Mouse (Mus musculus): ENCODE results near the gene Cdk19. TPM values are rescaled to one million over a fixed set of nuclear protein-coding genes. Genes with fewer than 3 reads are reported as not detected.

The Cdk19 gene
- polyA plus RNA-seq, 1 experiment from 2014 or later, result 2.7 TPM

DNA sequence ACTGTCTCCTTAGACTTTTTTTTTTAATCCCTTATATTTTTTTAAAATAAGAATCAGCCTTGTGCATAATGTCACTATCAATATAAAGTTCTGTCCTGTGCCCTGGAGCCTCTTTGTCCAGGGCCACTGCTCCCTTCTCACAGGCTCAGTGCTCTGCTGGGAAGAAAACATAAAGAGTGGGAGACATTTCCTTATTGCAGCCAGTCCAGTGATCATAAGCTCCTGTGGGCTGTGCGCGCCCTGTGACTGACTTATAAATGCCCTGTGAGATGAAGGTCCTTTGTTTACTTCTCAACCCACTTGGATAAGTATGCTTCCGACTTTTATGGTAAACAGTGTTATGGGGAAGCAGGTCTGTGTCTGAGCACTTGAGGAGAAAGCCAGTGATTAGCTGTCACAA lies 142.2 kb downstream of the Cdk19 start:
- no peak overlapping the region for H3K9ac ChIP-seq (ENCODE audit: low read depth, low read length)
- H3K27me3 ChIP-seq (ENCODE audit: control insufficient read depth, insufficient read depth, low read depth, low read length), result no peaks in the 10 kb centered on the region
- no peaks in the 10 kb centered on the region; the same call in 1 of the 2 replicates for H3K4me1 ChIP-seq (ENCODE audit: control insufficient read depth, low read depth, low read length)
- H3K27ac ChIP-seq (ENCODE audit: low read length), result no peak overlapping the region
- H3K36me3 ChIP-seq (ENCODE audit: control insufficient read depth, insufficient read depth), result no peaks in the 10 kb centered on the region
- H3K4me3 ChIP-seq (ENCODE audit: low read depth, low read length), result no peak overlapping the region
- H3K4me2 ChIP-seq (ENCODE audit: low read depth, low read length), result no peak overlapping the region
- no peaks in the 10 kb centered on the region for H3K9me3 ChIP-seq (replicated peaks; ENCODE audit: control insufficient read depth, low read length)
- WGBS (ENCODE audit: insufficient replicate concordance), result 79% methylated on average over 3 of the region's 3 CpGs
- ATAC-seq (ENCODE audit: low read depth), result no peak

DNA sequence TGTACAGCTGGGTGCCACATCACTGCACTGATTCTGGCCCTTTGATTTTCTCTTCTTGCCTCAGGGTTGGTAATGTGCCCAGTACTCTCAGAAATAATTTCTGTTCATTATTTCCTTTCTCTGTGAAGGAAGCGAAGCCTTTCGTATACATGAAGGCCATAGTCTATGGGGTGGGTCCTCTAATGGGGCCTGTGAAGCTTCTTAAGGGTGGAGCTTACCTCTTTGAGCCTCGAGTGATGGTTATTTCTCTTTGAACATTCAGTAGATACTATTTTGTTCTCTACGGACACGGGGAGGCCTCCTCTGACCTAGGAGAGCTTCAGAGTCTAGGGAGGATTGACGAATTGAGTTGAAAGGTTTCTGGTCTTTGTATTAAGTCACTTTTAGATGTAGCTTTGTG lies 142.9 kb downstream of the Cdk19 start:
- no peaks in the 10 kb centered on the region for H3K36me3 ChIP-seq (ENCODE audit: control insufficient read depth, insufficient read depth)
- no peak overlapping the region for H3K4me2 ChIP-seq (ENCODE audit: low read depth, low read length)
- no peaks in the 10 kb centered on the region for H3K27me3 ChIP-seq (ENCODE audit: control insufficient read depth, insufficient read depth, low read depth, low read length)
- H3K27ac ChIP-seq (ENCODE audit: low read length), result no peak overlapping the region
- H3K9me3 ChIP-seq (replicated peaks; ENCODE audit: control insufficient read depth, low read length), result no peaks in the 10 kb centered on the region
- H3K4me1 ChIP-seq (ENCODE audit: control insufficient read depth, low read depth, low read length), result no peaks in the 10 kb centered on the region; the same call in 1 of the 2 replicates
- 75% methylated on average over 6 of the region's 6 CpGs for WGBS (ENCODE audit: insufficient replicate concordance)
- ATAC-seq (ENCODE audit: low read depth), result no peak
- H3K4me3 ChIP-seq (ENCODE audit: low read depth, low read length), result no peak overlapping the region
- no peak overlapping the region for H3K9ac ChIP-seq (ENCODE audit: low read depth, low read length)

DNA sequence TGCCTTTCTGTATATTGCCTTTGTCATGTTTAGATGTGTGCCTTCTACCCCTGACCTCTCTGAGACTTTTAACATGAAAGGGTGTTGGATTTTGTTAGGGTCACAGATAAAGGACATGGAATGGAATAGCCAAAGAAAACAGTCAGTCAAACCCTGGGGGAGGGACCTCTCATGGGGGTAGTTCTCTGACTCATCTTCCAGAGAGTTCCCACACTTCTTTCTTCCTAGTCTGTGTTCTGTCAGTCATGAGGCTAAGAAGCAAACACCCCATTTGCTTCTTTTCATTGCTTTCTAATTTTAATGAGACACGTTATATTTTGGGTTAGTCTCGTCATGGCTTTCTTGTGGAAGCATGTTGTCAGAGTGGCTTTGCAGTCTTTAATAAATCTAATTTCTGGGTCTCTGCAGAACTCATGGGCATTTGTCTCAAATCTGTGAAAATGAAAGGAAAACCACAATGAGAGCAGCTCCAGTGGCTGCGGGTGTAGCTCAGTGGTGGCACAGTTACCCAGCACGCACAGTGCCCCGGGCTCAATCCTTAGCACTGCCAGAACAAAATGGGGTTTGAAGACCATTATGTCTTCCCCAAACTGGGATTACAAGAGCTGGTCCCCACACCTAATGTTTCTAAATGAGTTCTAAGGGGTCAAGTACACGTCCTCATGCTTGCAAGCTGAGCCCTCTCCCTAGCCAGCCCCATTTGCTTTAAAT lies 149.9 kb downstream of the Cdk19 start:
- ATAC-seq (ENCODE audit: low read depth), result no peak
- 70% methylated on average over 6 of the region's 6 CpGs for WGBS (ENCODE audit: insufficient replicate concordance)
- Histone ChIP-seq H3K9ac (ENCODE audit: low read depth, low read length) (no peak overlapping the region), H3K9me3 (replicated peaks; ENCODE audit: control insufficient read depth, low read length) (no peaks in the 10 kb centered on the region), H3K4me2 (ENCODE audit: low read depth, low read length) (no peak overlapping the region), H3K27me3 (ENCODE audit: control insufficient read depth, insufficient read depth, low read depth, low read length) (no peaks in the 10 kb centered on the region), H3K4me3 (ENCODE audit: low read depth, low read length) (no peak overlapping the region), H3K4me1 (ENCODE audit: control insufficient read depth, low read depth, low read length) (no peaks in the 10 kb centered on the region), H3K27ac (ENCODE audit: low read length) (no peak overlapping the region), H3K36me3 (ENCODE audit: control insufficient read depth, insufficient read depth) (no peaks in the 10 kb centered on the region)

DNA sequence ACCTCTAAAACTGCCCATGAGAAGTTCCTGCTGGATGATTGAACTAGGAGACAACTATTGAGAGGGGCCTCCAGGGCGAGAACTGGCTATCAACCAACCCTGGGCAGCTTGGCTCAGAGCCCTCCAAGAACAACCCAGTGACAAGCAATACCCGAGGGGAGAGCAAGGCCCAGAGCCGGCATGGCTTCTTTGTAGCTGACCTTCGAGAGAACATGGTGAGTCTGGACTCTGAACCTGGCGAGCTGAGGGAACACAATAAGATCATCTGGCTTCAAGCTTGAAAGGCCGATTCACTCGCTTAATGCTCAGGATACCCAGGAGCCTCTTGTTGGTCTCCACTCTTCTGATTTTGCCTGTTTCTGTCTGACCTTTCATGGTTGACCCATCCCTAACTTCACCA lies 151.8 kb downstream of the Cdk19 start:
- Histone ChIP-seq H3K36me3 (ENCODE audit: control insufficient read depth, insufficient read depth) (no peaks in the 10 kb centered on the region), H3K27ac (ENCODE audit: low read length) (no peak overlapping the region), H3K27me3 (ENCODE audit: control insufficient read depth, insufficient read depth, low read depth, low read length) (no peaks in the 10 kb centered on the region), H3K9ac (ENCODE audit: low read depth, low read length) (no peak overlapping the region), H3K9me3 (replicated peaks; ENCODE audit: control insufficient read depth, low read length) (no peaks in the 10 kb centered on the region), H3K4me2 (ENCODE audit: low read depth, low read length) (no peak overlapping the region), H3K4me3 (ENCODE audit: low read depth, low read length) (no peak overlapping the region), H3K4me1 (ENCODE audit: control insufficient read depth, low read depth, low read length) (no peaks in the 10 kb centered on the region)
- no peak for ATAC-seq (ENCODE audit: low read depth)
- 67% methylated on average over 7 of the region's 7 CpGs for WGBS (ENCODE audit: insufficient replicate concordance)

DNA sequence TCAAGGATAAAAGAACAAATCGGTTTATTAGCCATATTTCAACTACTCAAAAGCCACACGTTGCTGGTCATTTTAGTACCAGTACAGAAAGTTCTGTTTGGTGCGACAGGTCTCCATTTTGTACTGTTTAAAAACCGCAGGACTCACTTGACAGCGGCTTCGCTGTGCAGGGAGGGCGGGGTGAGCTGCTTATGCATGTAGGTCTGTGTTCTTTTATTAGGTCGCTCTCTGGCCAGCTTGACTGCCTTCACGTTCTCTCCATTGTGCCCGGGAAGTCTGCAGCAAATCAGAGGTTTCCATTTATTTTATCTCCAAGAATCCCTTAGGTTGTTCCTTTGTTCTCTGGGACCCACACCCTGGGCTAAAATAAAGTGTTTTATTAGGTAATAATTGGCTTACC lies 152.4 kb downstream of the Cdk19 start:
- H3K9ac ChIP-seq (ENCODE audit: low read depth, low read length), result no peak overlapping the region
- H3K27ac ChIP-seq (ENCODE audit: low read length), result no peak overlapping the region
- H3K4me3 ChIP-seq (ENCODE audit: low read depth, low read length), result no peak overlapping the region
- WGBS (ENCODE audit: insufficient replicate concordance), result 78% methylated on average over 10 of the region's 10 CpGs
- no peaks in the 10 kb centered on the region for H3K9me3 ChIP-seq (replicated peaks; ENCODE audit: control insufficient read depth, low read length)
- no peak for ATAC-seq (ENCODE audit: low read depth)
- H3K27me3 ChIP-seq (ENCODE audit: control insufficient read depth, insufficient read depth, low read depth, low read length), result no peaks in the 10 kb centered on the region
- H3K36me3 ChIP-seq (ENCODE audit: control insufficient read depth, insufficient read depth), result no peaks in the 10 kb centered on the region
- H3K4me2 ChIP-seq (ENCODE audit: low read depth, low read length), result no peak overlapping the region
- no peaks in the 10 kb centered on the region; the same call in 1 of the 2 replicates for H3K4me1 ChIP-seq (ENCODE audit: control insufficient read depth, low read depth, low read length)

DNA sequence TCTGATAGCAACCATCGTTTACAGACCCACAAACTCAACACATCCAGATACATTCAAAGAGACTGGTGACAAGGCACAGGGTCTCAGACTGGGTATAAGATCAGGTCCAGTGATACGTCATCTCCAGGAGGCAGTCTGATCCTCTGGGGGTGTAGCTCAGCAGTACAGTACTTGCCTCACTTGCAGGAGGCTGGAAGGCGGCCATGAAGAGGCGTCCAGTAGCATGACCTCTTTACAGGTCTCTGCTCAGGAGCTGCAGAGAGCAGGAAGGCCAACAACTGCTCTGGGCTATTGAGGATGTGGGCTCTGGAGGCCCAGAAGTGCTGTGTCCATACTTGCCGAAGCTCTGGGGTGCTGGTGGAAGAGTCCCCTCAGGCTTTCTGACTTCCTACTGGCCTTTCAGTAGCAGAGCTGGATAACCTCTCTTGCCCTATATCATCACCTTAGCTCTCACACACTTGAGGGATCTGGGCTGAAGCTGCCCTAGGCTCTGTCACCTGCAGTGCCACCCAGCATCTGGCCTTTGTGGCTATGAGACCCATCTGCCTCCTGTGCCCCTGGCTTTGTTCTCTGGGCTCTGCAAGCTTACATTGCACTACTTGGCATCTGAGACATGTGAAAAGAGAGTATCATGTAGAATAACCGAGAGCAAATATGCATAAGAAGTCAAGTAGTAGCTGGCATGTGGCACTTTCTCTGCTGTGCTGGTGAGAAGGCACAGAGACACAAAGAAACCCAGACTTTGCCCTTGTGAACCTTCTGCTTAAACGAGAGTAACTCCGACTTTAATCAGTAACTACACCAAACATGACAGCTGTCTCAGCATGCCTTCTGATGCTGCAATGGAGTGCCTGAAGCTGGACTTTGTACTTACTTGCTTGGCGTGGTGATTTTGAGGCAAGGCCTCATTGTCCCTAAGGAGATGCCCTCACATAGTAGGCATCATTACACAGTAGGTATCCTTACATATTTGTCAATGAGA lies 155.1 kb downstream of the Cdk19 start:
- peaks cover 13% of the 10 kb centered on the region for H3K4me1 ChIP-seq (ENCODE audit: control insufficient read depth, low read depth, low read length)
- peak; percentile 46; the same call in 1 of the 2 replicates for ATAC-seq (ENCODE audit: low read depth)
- H3K27ac ChIP-seq (ENCODE audit: low read length), result no peak overlapping the region
- no peak overlapping the region for H3K9ac ChIP-seq (ENCODE audit: low read depth, low read length)
- no peak overlapping the region for H3K4me2 ChIP-seq (ENCODE audit: low read depth, low read length)
- H3K9me3 ChIP-seq (replicated peaks; ENCODE audit: control insufficient read depth, low read length), result no peaks in the 10 kb centered on the region
- H3K4me3 ChIP-seq (ENCODE audit: low read depth, low read length), result no peak overlapping the region
- 60% methylated on average over 9 of the region's 9 CpGs for WGBS (ENCODE audit: insufficient replicate concordance)
- no peaks in the 10 kb centered on the region for H3K27me3 ChIP-seq (ENCODE audit: control insufficient read depth, insufficient read depth, low read depth, low read length)
- H3K36me3 ChIP-seq (ENCODE audit: control insufficient read depth, insufficient read depth), result no peaks in the 10 kb centered on the region

DNA sequence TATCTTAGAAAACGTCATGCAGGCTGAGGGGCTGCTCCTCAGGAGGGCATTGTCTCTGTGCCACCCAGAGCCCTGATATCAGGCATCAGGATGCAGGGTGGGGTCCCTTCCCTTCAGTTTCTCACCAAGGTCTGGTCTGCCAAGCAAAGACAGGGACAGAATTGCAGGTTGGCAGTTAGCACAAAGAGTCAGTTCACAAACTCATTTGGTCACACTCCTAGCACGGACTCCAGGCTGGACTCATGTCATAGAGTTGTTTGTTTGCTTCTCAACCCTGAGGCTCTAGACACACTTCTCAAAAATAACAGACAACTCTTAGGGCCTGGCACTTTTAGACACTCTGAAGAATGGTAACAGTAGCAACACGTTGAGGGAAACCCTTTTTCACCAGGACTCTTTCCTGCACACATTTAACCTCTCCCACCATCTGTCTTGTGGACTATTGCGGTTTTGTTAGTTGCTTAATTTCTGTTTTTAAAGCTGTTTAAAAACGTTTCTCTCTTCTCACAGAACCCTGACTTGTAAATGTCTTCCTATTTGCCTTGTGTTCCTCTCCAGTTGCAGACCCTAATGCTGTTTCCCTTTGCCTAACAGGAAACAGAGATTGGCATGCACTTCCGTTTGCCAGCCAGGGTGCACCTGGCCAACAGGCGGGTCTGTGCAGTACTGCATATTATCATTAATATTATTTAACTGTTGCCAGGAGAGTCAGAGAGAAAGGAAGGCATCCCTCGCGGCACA lies 158.1 kb downstream of the Cdk19 start:
- no peak overlapping the region for H3K4me3 ChIP-seq (ENCODE audit: low read depth, low read length)
- no peaks in the 10 kb centered on the region for H3K9me3 ChIP-seq (replicated peaks; ENCODE audit: control insufficient read depth, low read length)
- H3K4me2 ChIP-seq (ENCODE audit: low read depth, low read length), result no peak overlapping the region
- H3K9ac ChIP-seq (ENCODE audit: low read depth, low read length), result no peak overlapping the region
- no peaks in the 10 kb centered on the region for H3K36me3 ChIP-seq (ENCODE audit: control insufficient read depth, insufficient read depth)
- H3K27ac ChIP-seq (ENCODE audit: low read length), result peak overlapping the region; percentile 1; the same call in 1 of the 2 replicates
- peaks cover 13% of the 10 kb centered on the region for H3K4me1 ChIP-seq (ENCODE audit: control insufficient read depth, low read depth, low read length)
- H3K27me3 ChIP-seq (ENCODE audit: control insufficient read depth, insufficient read depth, low read depth, low read length), result no peaks in the 10 kb centered on the region
- no peak for ATAC-seq (ENCODE audit: low read depth)
- 17% methylated on average over 9 of the region's 9 CpGs for WGBS (ENCODE audit: insufficient replicate concordance)

DNA sequence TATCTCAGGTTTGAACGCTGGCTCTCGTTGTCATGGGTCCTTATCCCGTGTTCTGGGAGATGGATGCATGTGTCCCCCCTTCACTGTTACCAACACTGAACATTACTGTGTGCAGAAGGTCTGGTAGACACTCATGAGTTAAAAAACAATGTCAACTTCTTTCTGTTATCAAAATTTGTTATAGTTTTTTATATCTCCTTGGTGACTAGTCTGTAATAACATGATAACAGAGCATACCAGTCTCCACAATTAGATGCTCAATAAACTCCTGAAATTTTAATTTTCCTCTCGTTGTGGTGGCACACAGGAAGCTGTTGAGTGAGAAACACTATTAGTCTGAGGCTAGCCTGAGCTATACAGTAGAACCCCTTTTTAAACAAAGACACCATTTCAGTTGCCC lies 159.1 kb downstream of the Cdk19 start:
- Histone ChIP-seq H3K4me1 (ENCODE audit: control insufficient read depth, low read depth, low read length) (peaks cover 13% of the 10 kb centered on the region), H3K4me3 (ENCODE audit: low read depth, low read length) (no peak overlapping the region), H3K9me3 (replicated peaks; ENCODE audit: control insufficient read depth, low read length) (no peaks in the 10 kb centered on the region), H3K27ac (ENCODE audit: low read length) (peak overlapping the region; percentile 87; the same call in 1 of the 2 replicates), H3K27me3 (ENCODE audit: control insufficient read depth, insufficient read depth, low read depth, low read length) (no peaks in the 10 kb centered on the region), H3K9ac (ENCODE audit: low read depth, low read length) (no peak overlapping the region), H3K4me2 (ENCODE audit: low read depth, low read length) (no peak overlapping the region), H3K36me3 (ENCODE audit: control insufficient read depth, insufficient read depth) (no peaks in the 10 kb centered on the region)
- no peak for ATAC-seq (ENCODE audit: low read depth)
- WGBS (ENCODE audit: insufficient replicate concordance), result 56% methylated on average over 4 of the region's 4 CpGs

Data from liver, embryonic 16.5 days (tissue).